Mouse (Mus musculus) thymus, adult 2 months (tissue): ENCODE results near the gene Rabep1.

Experiments used
- CTCF ChIP-seq: fragments of 200-500 bp; IDR thresholded peaks from 2 replicates; pipeline ENCODE4 v1.5.1; 2012; ENCODE audit warnings: mild to moderate bottlenecking, control low read depth, low read length, moderate library complexity, borderline replicate concordance; ENCODE audit not compliant: control insufficient read depth, poor library complexity, insufficient read depth; ENCODE audit errors: extremely low read depth
- POLR2A ChIP-seq: fragments of 200-500 bp; IDR thresholded peaks from 2 replicates; pipeline ENCODE4 v1.6.1; 2012; ENCODE audit warnings: mild to moderate bottlenecking, low read length, control low read depth, moderate library complexity; ENCODE audit not compliant: control insufficient read depth, poor library complexity, insufficient read depth; ENCODE audit errors: extremely low read depth

GRCm38 (mm10) chr11:70815071-70815470 lies 29.5 kb upstream of the Rabep1 start:
- TF ChIP-seq CTCF (no peak), POLR2A (no peak)
